Mouse (Mus musculus): ENCODE data around the gene Ttc17.

Ttc17 gene

GRCm38 (mm10) chr2:94297467-94297866 is 109.0 kb downstream of the Ttc17 start:
- DNase-seq (ENCODE audit: low read depth, low spot score): no peak

DNA sequence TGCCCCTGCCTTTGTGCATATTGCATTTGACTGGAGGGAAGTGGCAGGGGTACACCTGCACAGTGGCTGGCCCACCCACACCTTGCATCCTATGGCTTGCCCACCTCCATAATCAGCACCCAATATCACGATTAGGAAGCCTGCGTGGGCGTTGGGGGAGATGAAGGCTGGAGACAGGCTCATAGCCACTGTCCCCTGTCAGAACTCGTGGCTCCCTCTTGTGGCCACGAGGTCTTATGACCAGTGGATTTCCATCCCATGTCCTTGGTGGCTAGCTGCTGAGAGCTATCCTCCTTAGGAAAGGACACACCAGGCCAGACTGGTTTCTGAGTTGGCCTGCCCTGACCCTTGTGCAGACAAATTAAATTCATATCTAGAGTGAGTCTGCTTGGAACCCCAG is 116.0 kb downstream of the Ttc17 start:
- DNase-seq (ENCODE audit: low read depth, low spot score): peak; percentile 93

DNA sequence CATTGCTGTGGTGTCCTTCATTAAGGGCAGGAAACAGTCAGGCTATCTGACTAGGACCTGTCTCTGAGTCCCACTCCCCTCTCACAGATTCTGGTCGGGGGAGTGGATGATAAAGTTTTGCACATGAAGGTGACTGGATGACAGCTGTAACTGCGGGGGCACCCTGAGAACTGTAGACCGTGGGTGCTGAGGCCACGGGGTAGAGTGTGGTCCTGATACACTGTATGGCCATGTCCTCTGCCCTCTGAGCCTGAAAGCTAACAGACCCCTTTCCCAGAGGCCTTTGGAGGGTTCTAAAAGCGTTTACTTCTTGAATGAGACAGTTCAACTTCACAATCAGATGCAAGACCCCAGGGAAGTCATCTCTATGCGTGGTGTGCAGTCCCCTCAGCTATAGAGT is 116.8 kb downstream of the Ttc17 start:
- DNase-seq (ENCODE audit: low read depth, low spot score): no peak

GRCm38 (mm10) chr2:94289169-94289568 is 117.3 kb downstream of the Ttc17 start:
- DNase-seq (ENCODE audit: low read depth, low spot score): peak; percentile 54

GRCm38 (mm10) chr2:94288086-94288485 is 118.4 kb downstream of the Ttc17 start:
- peak; percentile 60 for DNase-seq (ENCODE audit: low read depth, low spot score)

GRCm38 (mm10) chr2:94287435-94287834 is 119.1 kb downstream of the Ttc17 start:
- DNase-seq (ENCODE audit: low read depth, low spot score): peak; percentile 70

- no peak for DNase-seq (ENCODE audit: low read depth, low spot score)
Measured at GRCm38 (mm10) chr2:94283526-94283925, 123.0 kb downstream of the Ttc17 start.

- no peak for DNase-seq (ENCODE audit: low read depth, low spot score)
Measured at GRCm38 (mm10) chr2:94279596-94279995, 126.9 kb downstream of the Ttc17 start.

- peak; percentile 95 for DNase-seq (ENCODE audit: low read depth, low spot score)
Measured at GRCm38 (mm10) chr2:94276103-94276502, 130.4 kb downstream of the Ttc17 start.

- peak; percentile 85 for DNase-seq (ENCODE audit: low read depth, low spot score)
Measured at GRCm38 (mm10) chr2:94275658-94276057, 130.8 kb downstream of the Ttc17 start.

DNA sequence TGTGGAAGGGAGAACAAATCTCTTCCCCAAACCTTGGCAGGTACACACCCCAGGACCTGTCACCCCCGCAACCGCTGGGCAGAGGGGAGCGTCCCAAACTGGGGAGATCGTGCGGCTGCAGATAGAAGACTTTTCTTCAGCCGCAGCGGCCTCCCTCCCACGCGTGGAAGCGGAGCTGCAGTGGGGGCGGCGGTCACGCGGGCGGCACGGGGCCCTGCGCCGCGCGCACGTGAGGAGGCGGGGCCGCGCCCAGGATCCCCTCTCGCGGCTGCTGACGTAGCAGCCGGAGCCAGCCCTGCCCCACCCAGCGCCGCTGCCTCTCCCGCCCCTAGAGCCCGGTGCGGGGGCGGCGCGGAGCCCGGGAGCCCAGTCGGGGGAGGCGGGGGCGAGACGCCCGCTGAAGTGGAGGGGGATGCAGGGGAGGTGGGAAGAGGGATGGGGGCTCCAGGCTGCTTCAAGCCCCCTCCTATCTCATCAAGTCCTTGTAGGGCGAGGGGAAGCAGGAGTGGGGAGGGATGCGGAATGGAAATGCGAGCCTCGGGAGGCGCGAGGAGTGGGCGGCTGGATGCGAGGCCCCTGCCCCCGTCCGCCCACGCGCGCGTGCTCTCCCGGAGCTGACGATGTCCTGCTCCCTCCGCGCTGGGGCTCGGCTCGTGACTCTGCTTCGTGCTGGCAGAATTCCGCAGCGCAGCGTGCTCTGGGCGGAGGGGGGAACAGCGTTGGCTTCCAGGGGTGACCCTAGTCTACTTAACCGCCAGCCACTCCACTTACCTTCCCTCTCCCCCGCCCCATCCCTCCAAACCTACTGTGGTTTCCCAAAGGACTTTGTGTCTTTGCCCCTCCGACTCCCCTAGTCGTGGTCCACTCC is 133.1 kb downstream of the Ttc17 start:
- DNase-seq (ENCODE audit: low read depth, low spot score): peak; percentile 91

- peak; percentile 75 for DNase-seq (ENCODE audit: low read depth, low spot score)
Measured at GRCm38 (mm10) chr2:94271176-94271575, 135.3 kb downstream of the Ttc17 start.

DNA sequence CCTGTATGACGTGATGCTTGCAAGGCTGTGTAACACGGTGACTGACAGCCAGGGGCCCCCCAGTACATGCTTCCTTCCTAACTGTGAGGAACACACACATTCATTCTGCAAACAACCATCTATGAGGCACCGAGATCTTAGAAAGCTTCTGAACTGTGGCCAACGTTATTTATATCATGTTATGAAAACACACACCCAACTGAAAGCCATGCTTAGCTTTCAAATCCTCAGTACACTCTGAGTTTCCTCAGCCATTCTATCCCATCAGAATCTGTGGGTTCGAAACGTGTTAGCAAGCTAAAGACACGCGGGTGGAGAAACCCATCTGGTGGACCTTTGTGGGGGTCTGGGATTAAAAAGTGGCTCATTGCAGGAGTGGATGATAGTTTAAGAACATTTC is 137.7 kb downstream of the Ttc17 start:
- DNase-seq (ENCODE audit: low read depth, low spot score): peak; percentile 68

DNA sequence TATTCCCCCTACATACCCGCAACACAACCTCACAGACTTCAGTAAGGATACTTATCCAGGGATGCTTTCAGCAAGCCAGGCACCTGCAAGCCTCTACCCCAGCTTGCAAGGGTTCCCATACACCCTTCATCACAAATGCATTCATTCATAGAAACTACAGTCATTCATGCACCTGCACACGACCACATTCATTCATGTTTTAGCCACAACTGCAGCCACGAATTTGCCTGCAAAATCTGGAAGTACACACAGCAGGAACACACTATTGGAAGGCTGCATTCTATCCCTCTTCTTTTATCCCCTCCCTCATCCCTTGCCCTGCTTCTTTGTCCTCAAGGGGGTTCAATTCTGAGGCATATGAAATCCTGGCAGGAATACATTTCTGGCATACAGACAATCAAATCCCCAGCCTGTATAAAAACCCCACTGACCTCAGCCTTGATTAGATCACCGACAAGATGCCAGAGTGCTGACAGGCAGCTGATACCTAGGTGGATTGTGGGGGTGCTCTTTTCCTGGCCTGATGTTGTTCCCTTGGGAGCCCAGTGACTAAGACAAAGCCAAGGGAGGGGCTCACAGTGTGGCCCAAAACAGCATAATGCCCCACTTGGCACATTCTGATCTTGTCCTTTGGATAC is 139.2 kb downstream of the Ttc17 start:
- no peak for DNase-seq (ENCODE audit: low read depth, low spot score)

GRCm38 (mm10) chr2:94266381-94267160 is 139.9 kb downstream of the Ttc17 start:
- DNase-seq (ENCODE audit: low read depth, low spot score): no peak

DNA sequence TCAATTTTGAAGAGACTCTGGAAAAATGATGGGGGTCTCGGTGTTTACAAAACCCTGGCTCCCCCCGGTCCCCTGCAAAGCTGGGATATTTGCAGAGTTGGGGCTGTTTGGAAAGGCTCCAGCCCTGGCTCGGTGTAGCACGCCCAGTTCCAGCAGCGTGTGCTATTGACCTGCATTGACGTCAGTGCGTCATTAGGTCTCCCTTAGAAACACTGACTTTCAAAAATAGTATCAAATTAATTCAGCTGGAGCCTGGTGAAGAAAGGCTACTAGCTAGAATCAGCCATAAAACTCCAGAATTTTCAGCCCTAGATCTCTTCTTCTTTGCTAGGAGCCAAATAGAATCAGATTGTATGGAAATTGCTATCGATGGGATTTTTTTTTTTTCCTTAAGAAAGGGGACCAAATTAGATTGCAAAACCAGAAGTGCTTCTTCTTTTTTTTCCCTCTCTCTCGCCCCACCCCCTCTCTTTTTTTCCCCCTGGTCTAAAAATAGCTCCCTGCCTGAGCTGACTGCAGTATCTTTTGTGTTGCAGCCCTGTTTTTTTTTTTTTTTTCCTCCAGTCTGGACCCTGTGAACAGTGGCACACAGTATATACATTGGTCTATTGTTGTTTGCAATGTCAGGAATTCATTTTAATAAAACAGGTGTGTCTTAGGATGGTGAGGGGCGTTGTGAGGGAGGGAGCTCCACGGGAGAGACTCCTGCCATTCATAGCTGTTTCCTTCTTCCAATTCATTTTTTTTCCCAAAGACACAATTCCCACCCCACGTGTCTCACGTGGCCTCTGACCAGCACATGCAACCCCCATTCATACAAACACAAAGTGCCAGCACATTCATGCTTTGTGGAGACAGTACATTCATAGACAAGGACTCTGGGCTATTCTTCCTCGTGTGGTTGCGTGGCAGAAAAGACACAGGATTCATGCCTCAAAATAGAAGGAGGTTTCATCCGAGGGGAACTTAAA is 141.0 kb downstream of the Ttc17 start:
- DNase-seq (ENCODE audit: low read depth, low spot score): peak; percentile 90

GRCm38 (mm10) chr2:94264631-94265098 is 141.8 kb downstream of the Ttc17 start:
- peak; percentile 83 for DNase-seq (ENCODE audit: low read depth, low spot score)

GRCm38 (mm10) chr2:94264006-94264405 is 142.5 kb downstream of the Ttc17 start:
- DNase-seq (ENCODE audit: low read depth, low spot score): no peak

- DNase-seq (ENCODE audit: low read depth, low spot score): peak; percentile 73
Measured at GRCm38 (mm10) chr2:94263530-94263937, 143.0 kb downstream of the Ttc17 start.

GRCm38 (mm10) chr2:94262917-94263529 is 143.5 kb downstream of the Ttc17 start:
- DNase-seq (ENCODE audit: low read depth, low spot score): no peak
